8 mouse cellular contexts compared by ENCODE assay signal in genomic region chr12:88709223-88709622, GRCm38 (mm10). TPM values are rescaled to one million over a fixed set of nuclear protein-coding genes. Genes with fewer than 3 reads are reported as not detected.
DNase-seq lines count a peak whose midpoint lies in the region; ATAC-seq and TF ChIP-seq lines count a peak whose summit lies in the region.

No protein-coding gene starts in this region.

- WGBS in heart, postnatal 0 days: 10% methylated on average over 11 of the region's 11 CpGs
- 8% methylated on average over 11 of the region's 11 CpGs for WGBS in midbrain, embryonic 11.5 days

- H3K4me3 ChIP-seq in heart, postnatal 0 days (ENCODE audit: low read depth, low read length): no peak overlapping the region
- H3K4me3 ChIP-seq in midbrain, embryonic 11.5 days (ENCODE audit: low read depth, low read length): no peak overlapping the region

- H3K27me3 ChIP-seq in heart, postnatal 0 days (ENCODE audit: control insufficient read depth, insufficient read depth, low read length): no peaks in the 10 kb centered on the region
- H3K27me3 ChIP-seq in midbrain, embryonic 11.5 days (ENCODE audit: control insufficient read depth, insufficient read depth, low read length): no peaks in the 10 kb centered on the region

- no peak for TF ChIP-seq EP300 in heart, postnatal 0 days (IDR thresholded peaks at IDR 0.05; ENCODE audit: low read depth)

- peak; percentile 66; the same call in 1 of the 2 replicates for ATAC-seq in heart, postnatal 0 days (ENCODE audit: insufficient read depth, low read depth)
- peak; percentile 93 for ATAC-seq in midbrain, embryonic 11.5 days (ENCODE audit: low FRiP score)

- no peak overlapping the region for H3K9ac ChIP-seq in heart, postnatal 0 days (replicated peaks; ENCODE audit: low read depth, low read length)
- no peak overlapping the region for H3K9ac ChIP-seq in midbrain, embryonic 11.5 days (ENCODE audit: low read length)

- no peaks in the 10 kb centered on the region for H3K4me1 ChIP-seq in heart, postnatal 0 days (ENCODE audit: control insufficient read depth, insufficient read depth)
- H3K4me1 ChIP-seq in midbrain, embryonic 11.5 days (ENCODE audit: control insufficient read depth, insufficient read depth, low read length): no peaks in the 10 kb centered on the region; the same call in 1 of the 2 replicates

- no peaks in the 10 kb centered on the region for H3K9me3 ChIP-seq in heart, postnatal 0 days (replicated peaks; ENCODE audit: control insufficient read depth, low read length)
- H3K9me3 ChIP-seq in midbrain, embryonic 11.5 days (ENCODE audit: control insufficient read depth, low read length): no peaks in the 10 kb centered on the region

- TF ChIP-seq CTCF in heart, postnatal 0 days (IDR thresholded peaks at IDR 0.05; ENCODE audit: low read depth): peak; percentile 43

- H3K27ac ChIP-seq in heart, postnatal 0 days (ENCODE audit: low read depth): no peak overlapping the region
- H3K27ac ChIP-seq in midbrain, embryonic 11.5 days (ENCODE audit: low read depth, low read length): no peak overlapping the region

- H3K4me2 ChIP-seq in heart, postnatal 0 days (ENCODE audit: low read depth, low read length): no peak overlapping the region
- no peak overlapping the region for H3K4me2 ChIP-seq in midbrain, embryonic 11.5 days

- H3K36me3 ChIP-seq in heart, postnatal 0 days (replicated peaks; ENCODE audit: control insufficient read depth, insufficient read depth, low read length): no peaks in the 10 kb centered on the region
- no peaks in the 10 kb centered on the region for H3K36me3 ChIP-seq in midbrain, embryonic 11.5 days (ENCODE audit: control insufficient read depth, insufficient read depth, low read length)

- peak; percentile 3 to 10 for DNase-seq in urinary bladder, adult 18-20 months (ENCODE audit: low spot score in 2 of 2)
- DNase-seq in urinary bladder, postnatal 10 days (ENCODE audit: low spot score): no peak
- peak; percentile 19 to 22 for DNase-seq in cerebellum, postnatal 36 days
- DNase-seq in heart, postnatal 0 days (ENCODE audit: low spot score): peak; percentile 52
- peak; percentile 79 for DNase-seq in kidney, postnatal 10 days
- peak; percentile 95 for DNase-seq in midbrain, embryonic 11.5 days (ENCODE audit: low spot score, missing footprints)
- DNase-seq in urinary bladder, postnatal 25 days (ENCODE audit: low spot score): peak; percentile 27
- no peak for DNase-seq in spleen, postnatal 4 days (ENCODE audit: low spot score in 2 of 2)

RNA-seq across cellular contexts. Expression of gene Nrxn3, which starts 13.5 kb away (rescaled TPM):
- total RNA-seq in heart, postnatal 0 days (2014; rRNA removed; ENCODE audit: low replicate concordance): 1.8 and 9.4 TPM in 2 replicates
- 0.71 and 1.0 TPM in 2 replicates for polyA plus RNA-seq in heart, postnatal 0 days (2015; fragmentation: Nextera tagmentation; extraction: Ambion mirVana)
- 16.9 and 20.9 TPM in 2 replicates for polyA plus RNA-seq in midbrain, embryonic 11.5 days (2014; fragmentation: Nextera tagmentation; extraction: Ambion mirVana)

Comparison
In these comparisons a context has a peak if more than half of its experiments do, and no peak if none do; other contexts are left out.
1. DNase-seq: peak in urinary bladder, adult 18-20 months (2 of 2), cerebellum, postnatal 36 days (2 of 2), heart, postnatal 0 days (single experiment), kidney, postnatal 10 days (single experiment), midbrain, embryonic 11.5 days (single experiment) and urinary bladder, postnatal 25 days (single experiment); none in urinary bladder, postnatal 10 days (single experiment) and spleen, postnatal 4 days (0 of 2).